Mouse (Mus musculus) neural tube, embryonic 13.5 days (tissue): ENCODE measurements around the gene Drg2. TPM values are rescaled to one million over a fixed set of nuclear protein-coding genes. Genes with fewer than 3 reads are reported as not detected.
"Not testable (repeated sequence)": the region's sequence is repeated elsewhere in the genome, so short reads cannot be mapped to it uniquely, and the experiment has no call there.

Experiments used
- ATAC-seq: fragments of 200-750 bp; cut with Nextera tagmentation; 2 replicates; pipeline ENCODE4 v1.8.0; 2017; ENCODE audit warnings: low read depth, mild to moderate bottlenecking, moderate TSS enrichment, moderate library complexity
- H3K27ac ChIP-seq: fragments of 300-500 bp; sonication (generic); replicated peaks from 2 replicates; pipeline ENCODE4 v1.5.1; 2015; ENCODE audit warnings: moderate library complexity, mild to moderate bottlenecking, inconsistent platforms
- H3K27me3 ChIP-seq: fragments of 300-500 bp; sonication (generic); 2 replicates; pipeline ENCODE4 v1.6.1; 2015; ENCODE audit warnings: mild to moderate bottlenecking, inconsistent platforms
- H3K36me3 ChIP-seq: fragments of 300-500 bp; sonication (generic); 2 replicates; pipeline ENCODE4 v1.6.1; 2015; ENCODE audit warnings: mild to moderate bottlenecking, inconsistent platforms
- H3K4me1 ChIP-seq: fragments of 300-500 bp; sonication (generic); replicated peaks from 2 replicates; pipeline ENCODE4 v1.6.1; 2015; ENCODE audit warnings: inconsistent platforms
- H3K4me2 ChIP-seq: fragments of 300-500 bp; sonication (generic); 2 replicates; pipeline ENCODE4 v1.6.1; 2015; ENCODE audit warnings: inconsistent platforms, mild to moderate bottlenecking, moderate library complexity
- H3K4me3 ChIP-seq: fragments of 300-500 bp; sonication (generic); 2 replicates; pipeline ENCODE4 v1.5.1; 2015; ENCODE audit warnings: mild to moderate bottlenecking, inconsistent platforms
- H3K9ac ChIP-seq: fragments of 300-500 bp; sonication (generic); 2 replicates; pipeline ENCODE4 v1.6.1; 2015; ENCODE audit warnings: moderate library complexity, mild to moderate bottlenecking, inconsistent platforms
- H3K9me3 ChIP-seq: fragments of 300-500 bp; sonication (generic); 2 replicates; pipeline ENCODE4 v1.6.1; 2016; ENCODE audit warnings: inconsistent platforms
- WGBS: fragments of 180-500 bp; shearing (Covaris S2); methylation state at CpG from one replicate; pipeline ENCODE4 v1.1.7; 2015; 5-methylcytosine and 5-hydroxymethylcytosine counted together
- polyA plus RNA-seq: library from polyadenylated mRNA; unstranded; fragments of >200 nt; fragmentation: Nextera tagmentation; extraction: Ambion mirVana; gene quantifications from 2 replicates; pipeline ENCODE4 v1.2.1, GENCODE M21; 2015

The Drg2 gene
- polyA plus RNA-seq, 1 experiment from 2014 or later: 92.5 TPM

DNA sequence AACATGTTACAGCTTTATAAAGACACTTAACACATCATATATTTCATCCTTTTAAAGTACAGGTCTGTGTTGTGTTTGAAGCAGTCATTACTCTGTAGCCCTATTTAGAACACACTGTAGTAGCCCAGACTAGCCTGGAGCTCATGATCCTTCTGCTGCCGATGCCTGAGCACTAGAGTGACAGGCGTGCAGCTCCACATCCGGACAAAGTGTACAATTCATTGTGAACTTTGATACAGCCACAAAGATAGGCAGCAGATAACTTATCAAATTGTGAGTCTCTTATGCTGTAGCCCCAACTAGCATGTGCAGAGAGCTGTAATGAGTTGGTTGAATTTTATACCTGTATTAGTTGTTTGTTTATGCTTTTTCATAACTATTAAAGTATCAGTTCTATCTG is 26.8 kb upstream of the Drg2 start:
- Histone ChIP-seq H3K9me3 (no peaks in the 10 kb centered on the region), H3K27me3 (no peaks in the 10 kb centered on the region), H3K9ac (no peak overlapping the region), H3K27ac (no peak overlapping the region), H3K36me3 (peaks cover 53% of the 10 kb centered on the region), H3K4me2 (no peak overlapping the region), H3K4me1 (no peaks in the 10 kb centered on the region), H3K4me3 (no peak overlapping the region)
- no peak for ATAC-seq
- WGBS: 96% methylated on average over 3 of the region's 3 CpGs

DNA sequence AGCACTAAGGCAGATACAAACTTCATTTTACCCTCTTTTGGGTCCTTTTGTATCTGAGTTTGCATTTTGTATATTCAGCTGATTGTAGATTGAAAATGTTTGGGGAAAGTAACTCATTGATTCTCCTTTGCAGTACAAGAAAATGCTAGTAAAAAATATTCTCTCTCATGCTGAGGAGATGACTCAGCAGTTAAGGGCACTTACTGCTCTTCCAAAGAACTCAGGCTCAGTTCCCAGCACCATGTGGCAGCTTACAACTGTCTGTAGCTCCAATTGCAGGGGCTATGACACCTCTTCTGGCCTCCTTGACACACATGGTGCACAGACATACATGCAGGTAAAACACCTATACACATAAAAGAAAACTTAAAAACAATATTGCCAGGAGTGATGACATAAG is 20.9 kb upstream of the Drg2 start:
- Histone ChIP-seq H3K27me3 (no peaks in the 10 kb centered on the region), H3K4me3 (no peak overlapping the region), H3K9ac (no peak overlapping the region), H3K4me1 (no peaks in the 10 kb centered on the region), H3K4me2 (no peak overlapping the region), H3K27ac (no peak overlapping the region), H3K9me3 (no peaks in the 10 kb centered on the region), H3K36me3 (peaks cover 79% of the 10 kb centered on the region)
- ATAC-seq: no peak

DNA sequence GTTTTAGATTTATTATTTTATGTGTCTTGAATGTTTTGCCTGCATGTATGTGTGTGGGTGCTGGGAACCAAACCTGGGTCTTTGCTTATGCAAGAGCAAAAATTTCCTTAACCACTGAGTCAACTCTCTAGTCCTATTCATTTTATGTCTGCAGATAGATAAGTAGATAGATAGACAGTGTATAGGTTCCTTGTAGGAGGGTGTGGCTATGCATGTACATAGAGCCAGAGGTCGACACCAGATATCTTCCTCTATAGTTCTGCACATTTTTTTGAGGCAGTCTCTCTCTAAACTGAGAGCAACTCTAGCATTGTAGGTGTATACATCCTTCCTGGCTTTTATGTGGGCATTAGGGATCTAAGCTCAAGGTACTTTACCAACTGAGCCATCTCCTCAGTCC is 19.3 kb upstream of the Drg2 start:
- no peak overlapping the region for H3K27ac ChIP-seq
- H3K9me3 ChIP-seq: no peaks in the 10 kb centered on the region
- ATAC-seq: no peak
- H3K4me2 ChIP-seq: no peak overlapping the region
- H3K9ac ChIP-seq: no peak overlapping the region
- H3K27me3 ChIP-seq: no peaks in the 10 kb centered on the region
- no peak overlapping the region for H3K4me3 ChIP-seq
- H3K36me3 ChIP-seq: peaks cover 80% of the 10 kb centered on the region
- 94% methylated on average over 1 of the region's 1 CpGs for WGBS
- no peaks in the 10 kb centered on the region for H3K4me1 ChIP-seq

DNA sequence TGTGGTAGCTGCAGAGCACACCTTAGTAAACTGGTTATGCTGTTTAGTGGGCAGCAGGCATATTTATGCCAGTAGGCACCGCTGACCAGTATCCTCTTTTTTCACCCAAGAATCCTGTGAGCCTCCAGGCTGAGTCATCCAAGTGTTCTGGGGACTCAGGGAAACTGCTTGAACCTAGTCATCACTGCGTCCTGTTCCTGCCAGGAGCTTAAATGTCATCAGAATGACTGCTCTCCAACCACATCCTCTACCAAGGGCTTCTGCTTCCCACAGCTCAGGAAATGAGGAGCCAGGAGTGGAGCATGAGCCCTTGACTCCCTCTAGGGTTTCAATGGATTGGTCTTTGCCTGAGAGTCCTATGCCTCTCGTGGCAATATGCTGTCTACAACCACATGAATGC is 17.8 kb upstream of the Drg2 start:
- no peak overlapping the region for H3K9ac ChIP-seq
- no peaks in the 10 kb centered on the region for H3K27me3 ChIP-seq
- no peak for ATAC-seq
- H3K4me3 ChIP-seq: no peak overlapping the region
- H3K4me2 ChIP-seq: no peak overlapping the region
- H3K27ac ChIP-seq: no peak overlapping the region
- 92% methylated on average over 3 of the region's 3 CpGs for WGBS
- peaks cover 83% of the 10 kb centered on the region for H3K36me3 ChIP-seq
- H3K4me1 ChIP-seq: no peaks in the 10 kb centered on the region
- H3K9me3 ChIP-seq: no peaks in the 10 kb centered on the region

DNA sequence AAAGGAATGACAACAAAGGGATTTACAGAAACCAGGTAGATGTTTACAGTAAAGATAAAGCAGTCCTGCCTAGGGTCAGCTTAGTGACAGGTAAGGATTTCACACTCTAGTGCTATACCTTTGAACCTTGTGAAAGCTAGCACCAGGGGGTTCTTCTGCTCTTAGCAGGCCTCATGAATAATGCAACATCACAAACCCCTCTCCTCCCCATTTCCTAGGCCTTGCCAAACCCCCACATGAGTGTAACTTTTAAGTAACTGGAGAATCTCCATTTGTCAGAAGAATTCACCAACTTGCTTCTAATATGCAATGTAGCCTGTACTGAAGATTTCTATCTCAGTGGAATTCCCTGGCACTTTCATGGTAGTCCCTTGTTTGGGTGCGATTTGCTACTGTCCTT is 14.8 kb upstream of the Drg2 start:
- H3K27ac ChIP-seq, H3K9ac ChIP-seq, H3K4me3 ChIP-seq, H3K27me3 ChIP-seq, H3K9me3 ChIP-seq, H3K4me2 ChIP-seq, ATAC-seq, H3K4me1 ChIP-seq: not testable (repeated sequence)
- 26% methylated on average over 1 of the region's 1 CpGs for WGBS
- peaks cover 88% of the 10 kb centered on the region for H3K36me3 ChIP-seq

DNA sequence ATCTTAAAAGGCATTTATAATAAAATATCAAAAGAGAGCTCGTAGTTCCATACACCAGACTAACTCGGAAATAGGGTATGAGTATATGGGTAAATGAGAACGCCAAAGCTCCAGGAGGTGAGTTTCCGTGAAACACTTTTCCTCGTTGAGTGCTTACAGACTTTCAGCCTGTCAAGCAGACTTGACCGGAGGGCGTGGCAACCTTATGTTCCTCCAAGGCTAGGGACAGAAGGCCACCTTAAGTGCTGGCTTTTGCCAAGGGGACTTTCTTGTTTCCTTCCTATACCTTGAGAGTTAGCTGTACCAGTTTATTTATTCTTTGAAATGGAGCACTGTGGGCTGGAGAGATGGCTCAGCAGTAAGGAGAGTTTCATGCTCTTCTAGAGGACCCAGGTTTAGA is 14.2 kb upstream of the Drg2 start:
- H3K4me3 ChIP-seq: no peak overlapping the region
- H3K9ac ChIP-seq: no peak overlapping the region
- H3K4me1 ChIP-seq: no peaks in the 10 kb centered on the region
- WGBS: 45% methylated on average over 7 of the region's 7 CpGs
- H3K9me3 ChIP-seq: no peaks in the 10 kb centered on the region
- H3K27me3 ChIP-seq: no peaks in the 10 kb centered on the region
- H3K27ac ChIP-seq: no peak overlapping the region
- H3K4me2 ChIP-seq: no peak overlapping the region
- no peak for ATAC-seq
- H3K36me3 ChIP-seq: peaks cover 84% of the 10 kb centered on the region

DNA sequence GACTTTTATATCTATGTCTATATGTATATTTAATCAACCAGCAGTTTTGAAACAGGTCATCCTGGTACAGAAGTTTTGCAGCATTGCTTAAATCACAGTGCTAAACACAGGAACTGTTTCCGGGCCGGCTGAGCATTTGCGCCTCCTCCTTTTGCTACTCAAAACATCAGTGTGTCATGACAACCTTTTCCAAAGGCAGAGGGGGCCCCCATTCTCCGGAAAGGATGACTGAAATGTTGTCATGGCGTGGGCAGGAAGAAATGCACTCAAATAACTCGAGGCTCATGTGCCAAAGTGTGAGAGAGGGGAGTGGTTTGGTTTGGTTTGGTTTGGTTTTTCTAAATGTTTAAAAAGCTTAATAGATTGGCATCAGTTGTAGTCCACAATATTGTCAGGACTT is 11.5 kb upstream of the Drg2 start:
- Histone ChIP-seq H3K27me3 (no peaks in the 10 kb centered on the region), H3K4me2 (no peak overlapping the region), H3K9me3 (no peaks in the 10 kb centered on the region), H3K9ac (no peak overlapping the region), H3K4me1 (no peaks in the 10 kb centered on the region), H3K4me3 (no peak overlapping the region), H3K27ac (no peak overlapping the region), H3K36me3 (peaks cover 60% of the 10 kb centered on the region)
- WGBS: 92% methylated on average over 6 of the region's 6 CpGs
- no peak for ATAC-seq

DNA sequence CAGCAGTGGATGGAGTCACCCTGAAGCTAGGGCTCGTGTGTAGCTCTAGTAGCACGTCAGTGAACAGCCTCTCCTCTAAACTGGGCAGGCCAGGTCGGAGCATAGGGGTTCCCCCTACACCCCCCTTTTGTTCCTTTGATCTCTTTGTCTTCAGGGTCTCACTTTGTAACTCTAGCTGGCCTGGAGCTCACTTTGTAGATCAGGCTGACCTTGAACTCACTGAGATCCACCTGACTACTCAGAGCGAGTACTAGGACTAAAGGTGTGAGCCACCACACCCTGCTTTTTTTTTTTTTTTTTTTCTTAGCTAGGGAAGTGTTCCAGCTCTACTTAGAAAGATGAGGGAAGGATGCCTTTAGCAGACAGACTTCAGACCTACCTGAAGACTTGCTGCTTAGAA is 10.4 kb upstream of the Drg2 start:
- Histone ChIP-seq H3K9me3 (no peaks in the 10 kb centered on the region), H3K36me3 (peaks cover 49% of the 10 kb centered on the region), H3K4me1 (no peaks in the 10 kb centered on the region), H3K27ac (no peak overlapping the region), H3K4me3 (no peak overlapping the region), H3K9ac (no peak overlapping the region), H3K4me2 (no peak overlapping the region), H3K27me3 (no peaks in the 10 kb centered on the region)
- no peak for ATAC-seq
- 82% methylated on average over 4 of the region's 4 CpGs for WGBS

DNA sequence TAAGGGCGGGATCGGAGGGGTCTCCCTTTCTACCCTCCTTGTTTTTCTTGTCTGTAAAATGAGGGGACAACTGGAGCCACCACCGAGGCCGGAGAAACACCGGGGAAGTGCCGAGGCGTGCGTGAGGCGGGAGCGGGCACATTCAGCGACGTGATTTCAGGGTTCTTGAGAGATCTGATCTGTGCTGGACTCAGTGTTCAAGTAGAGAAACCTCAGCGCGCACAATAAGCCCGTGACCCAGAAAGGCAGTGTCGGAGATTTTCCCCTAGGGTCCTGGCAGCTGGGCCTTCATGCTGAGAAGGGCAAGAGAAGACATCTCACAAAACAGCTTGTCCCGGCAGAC is 325 bp downstream of the Drg2 start:
- ATAC-seq: peak; percentile 55; the same call in 1 of the 2 replicates
- Histone ChIP-seq H3K9ac (peak overlapping the region; percentile 92), H3K27ac (peak overlapping the region; percentile 64), H3K36me3 (peaks cover 39% of the 10 kb centered on the region), H3K4me2 (peak overlapping the region; percentile 90), H3K9me3 (no peaks in the 10 kb centered on the region), H3K27me3 (no peaks in the 10 kb centered on the region), H3K4me3 (peak overlapping the region; percentile 67), H3K4me1 (peaks cover 13% of the 10 kb centered on the region)
- 1% methylated on average over 17 of the region's 17 CpGs for WGBS

DNA sequence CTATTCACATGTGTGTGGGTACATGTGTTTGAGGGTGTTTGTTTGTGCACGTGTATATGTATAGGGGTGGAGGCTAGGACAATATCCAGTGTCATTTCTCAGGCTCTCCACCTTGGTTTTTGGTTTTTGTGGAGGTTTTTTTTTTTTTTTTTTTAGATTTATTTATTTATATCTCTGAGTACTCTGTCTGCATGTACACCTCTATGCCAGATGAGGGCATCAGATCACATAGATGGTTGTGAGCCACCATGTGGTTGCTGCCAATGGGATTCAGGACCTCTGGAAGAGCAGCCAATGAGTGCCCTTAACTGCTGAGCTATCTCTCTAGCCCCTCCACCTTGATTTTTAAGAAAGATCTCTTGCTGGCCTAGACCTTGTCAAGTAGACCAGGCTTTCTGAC is 3.6 kb downstream of the Drg2 start:
- Histone ChIP-seq H3K4me3 (no peak overlapping the region), H3K9ac (no peak overlapping the region), H3K9me3 (no peaks in the 10 kb centered on the region), H3K4me1 (peaks cover 13% of the 10 kb centered on the region), H3K27ac (no peak overlapping the region), H3K36me3 (peaks cover 72% of the 10 kb centered on the region), H3K4me2 (no peak overlapping the region), H3K27me3 (no peaks in the 10 kb centered on the region)
- ATAC-seq: no peak
- 97% methylated on average over 1 of the region's 1 CpGs for WGBS

DNA sequence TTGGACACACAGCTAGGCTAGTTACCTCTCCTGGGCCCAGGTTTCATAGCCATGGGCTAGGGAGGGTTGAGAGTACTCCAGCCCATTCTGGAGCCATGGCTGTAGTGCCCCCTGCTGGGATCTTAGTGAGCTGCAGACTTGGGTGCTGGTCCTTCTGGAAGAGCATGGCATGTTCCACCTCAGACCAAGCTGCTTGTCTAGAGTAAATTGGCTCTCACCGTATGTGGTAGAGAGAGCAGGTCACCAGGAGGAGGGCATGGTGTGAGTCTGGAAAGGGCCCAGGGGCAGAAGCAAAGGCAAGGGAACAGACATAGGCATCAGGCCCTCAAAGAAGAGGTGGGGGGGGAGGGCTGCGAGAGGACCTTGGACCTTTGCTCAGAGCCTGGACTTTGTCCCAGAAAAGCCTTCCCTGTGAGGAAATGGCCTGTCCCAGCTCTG is 11.6 kb downstream of the Drg2 start:
- H3K27me3 ChIP-seq: no peaks in the 10 kb centered on the region
- ATAC-seq: no peak
- no peaks in the 10 kb centered on the region for H3K9me3 ChIP-seq
- 88% methylated on average over 2 of the region's 2 CpGs for WGBS
- no peak overlapping the region for H3K9ac ChIP-seq
- H3K4me1 ChIP-seq: no peaks in the 10 kb centered on the region
- peaks cover 97% of the 10 kb centered on the region for H3K36me3 ChIP-seq
- H3K27ac ChIP-seq: no peak overlapping the region
- H3K4me2 ChIP-seq: no peak overlapping the region
- H3K4me3 ChIP-seq: no peak overlapping the region

DNA sequence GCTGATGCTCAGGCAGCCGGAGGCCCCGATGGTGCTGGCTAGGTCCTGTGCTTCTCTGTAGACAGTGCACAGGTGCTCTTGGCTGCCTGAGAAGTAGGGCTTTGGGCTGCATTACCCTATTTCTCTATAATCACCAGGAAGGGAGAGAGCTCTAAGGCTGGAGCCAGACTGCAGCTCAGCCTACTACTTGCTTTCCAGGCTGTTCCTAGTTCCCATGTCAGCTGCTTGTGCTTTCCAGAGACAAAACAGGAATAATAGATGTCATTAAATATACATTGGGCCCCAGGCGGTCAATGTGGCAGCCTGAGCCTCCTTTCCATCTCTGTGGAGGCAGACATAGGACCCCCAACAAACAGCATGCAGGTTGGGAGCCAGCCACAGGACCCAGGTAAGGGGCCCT is 14.6 kb downstream of the Drg2 start, which contains the start of gene Myo15:
Gene Myo15 (plus strand): TSS at position 301 of the 400 bp plus-strand sequence.
- H3K4me3 ChIP-seq: no peak within 1 kb of the TSS
- H3K4me2 ChIP-seq: no peak within 1 kb of the TSS
- no peaks in the 10 kb centered on the region for H3K4me1 ChIP-seq
- 86% methylated on average over 3 of the region's 3 CpGs for WGBS
- peaks cover 69% of the 10 kb centered on the region for H3K36me3 ChIP-seq
- H3K27me3 ChIP-seq: no peaks in the 10 kb centered on the region
- no peak for ATAC-seq
- H3K27ac ChIP-seq: no peak within 1 kb of the TSS
- H3K9ac ChIP-seq: no peak within 1 kb of the TSS
- H3K9me3 ChIP-seq: no peaks in the 10 kb centered on the region

DNA sequence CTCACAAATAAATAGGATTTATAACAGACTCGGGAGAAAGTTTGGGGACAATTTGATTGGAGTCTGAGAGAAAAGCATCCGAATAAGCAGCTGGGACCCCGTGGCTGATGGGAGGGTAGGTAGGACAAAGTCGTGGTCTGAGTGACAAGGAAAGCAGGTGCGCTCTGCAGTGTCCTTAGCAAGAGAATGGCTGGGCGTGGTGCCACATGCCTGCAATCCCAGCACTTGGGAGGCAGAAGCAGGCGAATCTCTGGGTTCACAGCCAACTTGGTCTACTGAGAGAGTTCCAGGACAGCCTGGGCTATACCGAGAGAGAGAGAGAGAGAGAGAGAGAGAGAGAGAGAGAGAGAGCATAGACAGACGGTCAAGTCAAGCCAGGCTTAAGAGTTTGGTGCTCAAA is 16.4 kb downstream of the Drg2 start:
- WGBS: 86% methylated on average over 9 of the region's 9 CpGs
- Histone ChIP-seq H3K9me3 (no peaks in the 10 kb centered on the region), H3K27me3 (no peaks in the 10 kb centered on the region), H3K4me1 (no peaks in the 10 kb centered on the region), H3K36me3 (peaks cover 52% of the 10 kb centered on the region), H3K27ac (no peak overlapping the region), H3K4me3 (no peak overlapping the region), H3K9ac (no peak overlapping the region), H3K4me2 (no peak overlapping the region)
- no peak for ATAC-seq
